Mouse (Mus musculus) erythroblast, embryonic 14.5 days (primary cell): ENCODE measurements around the gene Slbp.

ENCODE experiments used
- GATA1 ChIP-seq: IDR thresholded peaks from 2 replicates; pipeline ENCODE4 v1.6.1; 2012; ENCODE audit warnings: low read length, inconsistent platforms, mixed read lengths
- TAL1 ChIP-seq: IDR thresholded peaks from 3 replicates; pipeline ENCODE4 v1.6.1; 2012; ENCODE audit warnings: low read length, inconsistent platforms, mixed read lengths

GRCm38 (mm10) chr5:33588066-33588465 is 64.3 kb downstream of the Slbp start:
- TF ChIP-seq GATA1 (no peak), TAL1 (no peak)
